Mouse (Mus musculus) ES-E14 (cell line): ENCODE measurements at regions not wholly inside any gene's neighbourhood (a gene's known extent, or its start where the extent isn't known, plus 50 kb on each side); places are given as distances from the start of the nearest gene placed in this dataset.

Source experiments
- CHD2 ChIP-seq: IDR thresholded peaks from 2 replicates; pipeline ENCODE4 v1.6.1; 2014; ENCODE audit warnings: mild to moderate bottlenecking, low read depth, low read length, inconsistent platforms
- HCFC1 ChIP-seq: IDR thresholded peaks from 2 replicates; pipeline ENCODE4 v1.6.1; 2012; ENCODE audit warnings: low read length, inconsistent platforms, borderline replicate concordance; ENCODE audit not compliant: insufficient read depth
- MAFK ChIP-seq: IDR thresholded peaks from 2 replicates; pipeline ENCODE4 v1.6.1; 2014; ENCODE audit warnings: mild to moderate bottlenecking, low read depth, low read length, inconsistent platforms; ENCODE audit not compliant: insufficient read depth
- ZC3H11A ChIP-seq: IDR thresholded peaks from 2 replicates; pipeline ENCODE4 v1.6.1; 2012; ENCODE audit warnings: low read depth, mild to moderate bottlenecking, inconsistent platforms, low read length, borderline replicate concordance
- ZNF384 ChIP-seq: IDR thresholded peaks from 2 replicates; pipeline ENCODE4 v1.6.1; 2012; ENCODE audit warnings: low read depth, low read length, inconsistent platforms

DNA sequence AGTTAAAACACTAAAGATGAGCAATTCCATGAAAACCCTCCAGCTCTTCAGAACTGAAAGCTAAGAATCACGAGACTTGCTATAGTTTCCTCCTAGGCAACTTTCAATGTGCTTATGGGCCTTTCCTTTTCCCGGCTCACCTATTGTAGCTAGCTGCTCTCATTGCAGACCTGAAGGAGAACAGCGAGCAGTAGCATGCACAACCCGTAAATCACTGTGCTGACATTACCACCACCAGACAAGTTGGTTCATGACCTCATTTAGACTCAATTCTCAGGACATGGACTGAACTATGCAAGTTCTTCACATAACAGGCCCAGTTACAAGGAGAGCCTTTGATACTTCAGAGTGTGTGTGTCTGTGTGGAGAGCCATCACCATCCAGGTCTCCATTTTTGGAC, 72.5 kb upstream of the Rbm19 start:
- TF ChIP-seq MAFK (no peak), CHD2 (no peak), HCFC1 (no peak), ZC3H11A (no peak), ZNF384 (no peak)
